Mouse (Mus musculus): Measurements from ENCODE around the gene Kcna3. TPM values are rescaled to one million over a fixed set of nuclear protein-coding genes. Genes with fewer than 3 reads are reported as not detected.

Kcna3 gene
- 0.82 and 1.4 TPM in 2 replicates for polyA plus RNA-seq (2014; fragmentation: Nextera tagmentation; extraction: Ambion mirVana)

- WGBS (ENCODE audit: insufficient replicate concordance), result 1% methylated on average over 39 of the region's 80 CpGs
- H3K4me2 ChIP-seq, result peak within 1 kb of the TSS; percentile 92
Observed at GRCm38 (mm10) chr3:107035521-107036457, at the start of gene Kcna3. Kcna3 (plus strand) TSS chr3:107036169.

DNA sequence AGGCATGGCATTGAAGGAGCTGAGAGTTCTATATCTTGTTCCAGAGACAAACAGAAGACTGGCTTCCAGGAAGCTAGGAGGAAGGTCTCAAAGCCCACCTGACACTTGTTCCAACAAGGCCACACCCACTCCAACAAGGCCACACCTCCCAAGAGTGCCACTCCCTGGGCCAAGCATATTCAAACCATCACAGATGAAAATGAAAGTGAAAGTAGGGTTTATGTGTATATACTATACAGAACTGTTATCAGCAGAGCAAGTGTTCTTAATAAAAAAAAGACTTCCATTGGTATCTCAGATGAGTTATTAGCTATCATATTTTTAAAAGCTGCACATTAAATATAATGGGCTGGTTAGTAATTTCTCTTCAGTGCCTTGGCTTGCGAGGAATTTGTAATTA lies 44.6 kb upstream of the Kcna3 start:
- Histone ChIP-seq H3K4me1 (ENCODE audit: control insufficient read depth, insufficient read depth, low read length) (no peaks in the 10 kb centered on the region), H3K27me3 (ENCODE audit: control insufficient read depth, insufficient read depth, low read length) (no peaks in the 10 kb centered on the region), H3K9me3 (replicated peaks; ENCODE audit: control insufficient read depth, low read length) (no peaks in the 10 kb centered on the region), H3K36me3 (ENCODE audit: control insufficient read depth, insufficient read depth, low read length) (no peaks in the 10 kb centered on the region), H3K9ac (ENCODE audit: low read depth, low read length) (no peak overlapping the region), H3K27ac (ENCODE audit: low read depth, low read length) (no peak overlapping the region), H3K4me2 (no peak overlapping the region), H3K4me3 (ENCODE audit: low read depth, low read length) (no peak overlapping the region)
- ATAC-seq (replicated peaks; ENCODE audit: insufficient number of reproducible peaks, low FRiP score, low TSS enrichment), result no peak
- WGBS (ENCODE audit: insufficient replicate concordance), result 79% methylated on average over 1 of the region's 1 CpGs

More at GRCm38 (mm10) chr3:107035521-107036457, at the start of gene Kcna3:
- Histone ChIP-seq H3K4me3 (ENCODE audit: low read depth, low read length) (peak within 1 kb of the TSS; percentile 63), H3K27ac (ENCODE audit: low read depth, low read length) (no peak within 1 kb of the TSS), H3K9ac (ENCODE audit: low read depth, low read length) (peak within 1 kb of the TSS; percentile 73), H3K36me3 (ENCODE audit: control insufficient read depth, insufficient read depth, low read length) (no peaks in the 10 kb centered on the region), H3K9me3 (replicated peaks; ENCODE audit: control insufficient read depth, low read length) (no peaks in the 10 kb centered on the region), H3K4me1 (ENCODE audit: control insufficient read depth, insufficient read depth, low read length) (no peaks in the 10 kb centered on the region; the same call in 1 of the 2 replicates), H3K27me3 (ENCODE audit: control insufficient read depth, insufficient read depth, low read length) (peaks cover 22% of the 10 kb centered on the region)
- ATAC-seq (replicated peaks; ENCODE audit: insufficient number of reproducible peaks, low FRiP score, low TSS enrichment), result peak; percentile 85

GRCm38 (mm10) chr3:106995347-106995746 lies 40.6 kb upstream of the Kcna3 start:
- no peak overlapping the region for H3K27ac ChIP-seq (ENCODE audit: low read depth, low read length)
- no peaks in the 10 kb centered on the region for H3K9me3 ChIP-seq (replicated peaks; ENCODE audit: control insufficient read depth, low read length)
- no peaks in the 10 kb centered on the region for H3K27me3 ChIP-seq (ENCODE audit: control insufficient read depth, insufficient read depth, low read length)
- no peak overlapping the region for H3K4me2 ChIP-seq
- WGBS (ENCODE audit: insufficient replicate concordance), result 66% methylated on average over 1 of the region's 1 CpGs
- H3K9ac ChIP-seq (ENCODE audit: low read depth, low read length), result no peak overlapping the region
- no peak overlapping the region for H3K4me3 ChIP-seq (ENCODE audit: low read depth, low read length)
- no peaks in the 10 kb centered on the region for H3K4me1 ChIP-seq (ENCODE audit: control insufficient read depth, insufficient read depth, low read length)
- ATAC-seq (replicated peaks; ENCODE audit: insufficient number of reproducible peaks, low FRiP score, low TSS enrichment), result no peak
- no peaks in the 10 kb centered on the region for H3K36me3 ChIP-seq (ENCODE audit: control insufficient read depth, insufficient read depth, low read length)

DNA sequence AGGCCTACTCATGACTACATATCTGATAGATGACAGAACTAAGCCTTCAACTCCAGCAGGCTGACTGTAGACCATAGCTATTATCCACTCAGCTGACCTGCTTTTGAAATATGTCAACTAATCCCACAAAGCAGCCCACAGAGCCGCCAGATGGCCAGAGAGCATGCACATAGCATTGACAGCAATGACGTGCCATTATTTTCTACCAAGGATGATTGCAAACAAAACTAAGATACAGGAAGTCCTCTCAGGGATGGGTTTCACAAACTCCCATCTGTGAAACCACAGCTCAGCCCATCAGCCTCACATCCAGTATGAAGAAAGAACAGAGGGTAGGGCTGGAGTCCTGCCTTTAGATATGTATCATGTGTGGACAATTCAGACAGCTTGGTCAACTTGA lies 39.8 kb upstream of the Kcna3 start:
- ATAC-seq (replicated peaks; ENCODE audit: insufficient number of reproducible peaks, low FRiP score, low TSS enrichment), result no peak
- 71% methylated on average over 2 of the region's 2 CpGs for WGBS (ENCODE audit: insufficient replicate concordance)
- no peaks in the 10 kb centered on the region for H3K27me3 ChIP-seq (ENCODE audit: control insufficient read depth, insufficient read depth, low read length)

DNA sequence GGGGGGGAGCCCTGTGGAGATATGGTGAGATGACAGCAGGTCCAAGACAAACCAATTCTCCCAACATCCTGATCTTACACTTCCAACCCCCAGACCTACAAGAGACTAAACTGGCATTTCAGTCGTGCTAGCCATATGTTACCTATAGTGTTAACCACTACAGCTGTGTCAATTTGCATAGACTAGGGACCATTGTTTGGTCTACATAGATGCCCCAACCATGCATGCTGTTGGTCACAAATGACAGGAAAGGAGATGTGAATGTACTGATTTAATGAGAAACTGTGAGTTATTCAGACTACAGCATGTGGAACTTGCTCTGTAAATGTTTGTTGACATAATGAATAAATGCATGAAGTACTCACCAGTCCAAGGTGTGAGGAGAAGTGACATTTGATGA lies 37.6 kb upstream of the Kcna3 start:
- no peak overlapping the region for H3K27ac ChIP-seq (ENCODE audit: low read depth, low read length)
- WGBS (ENCODE audit: insufficient replicate concordance), result 82% methylated on average over 1 of the region's 1 CpGs
- no peaks in the 10 kb centered on the region for H3K4me1 ChIP-seq (ENCODE audit: control insufficient read depth, insufficient read depth, low read length)

More for the DNA sequence above, 39.8 kb upstream of the Kcna3 start:
- H3K27ac ChIP-seq (ENCODE audit: low read depth, low read length), result no peak overlapping the region
- no peaks in the 10 kb centered on the region for H3K4me1 ChIP-seq (ENCODE audit: control insufficient read depth, insufficient read depth, low read length)
- H3K9me3 ChIP-seq (replicated peaks; ENCODE audit: control insufficient read depth, low read length), result no peaks in the 10 kb centered on the region
- no peak overlapping the region for H3K9ac ChIP-seq (ENCODE audit: low read depth, low read length)
- no peak overlapping the region for H3K4me2 ChIP-seq
- H3K4me3 ChIP-seq (ENCODE audit: low read depth, low read length), result no peak overlapping the region
- no peaks in the 10 kb centered on the region for H3K36me3 ChIP-seq (ENCODE audit: control insufficient read depth, insufficient read depth, low read length)

DNA sequence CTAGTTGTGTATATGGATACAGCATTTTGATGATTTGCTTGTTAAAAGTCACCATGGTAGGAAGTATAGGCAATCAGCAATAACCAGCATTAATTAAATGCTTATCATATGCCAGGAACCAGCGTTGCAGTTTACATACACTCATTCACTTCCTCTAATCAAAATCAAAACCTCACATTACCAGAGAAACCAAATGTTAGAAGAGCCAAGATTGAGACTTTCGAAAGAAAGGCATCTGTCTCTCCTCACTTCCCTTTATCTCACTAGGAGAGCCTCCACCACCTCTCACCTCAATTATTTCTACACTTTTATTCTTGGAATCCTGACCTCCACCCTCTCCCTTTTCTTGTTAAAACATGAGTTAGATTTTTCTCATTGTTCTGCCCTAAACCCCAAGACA lies 35.8 kb upstream of the Kcna3 start:
- 40% methylated on average over 2 of the region's 2 CpGs for WGBS (ENCODE audit: insufficient replicate concordance)
- no peak overlapping the region for H3K27ac ChIP-seq (ENCODE audit: low read depth, low read length)
- H3K9ac ChIP-seq (ENCODE audit: low read depth, low read length), result no peak overlapping the region
- no peak overlapping the region for H3K4me2 ChIP-seq
- no peaks in the 10 kb centered on the region for H3K27me3 ChIP-seq (ENCODE audit: control insufficient read depth, insufficient read depth, low read length)
- H3K36me3 ChIP-seq (ENCODE audit: control insufficient read depth, insufficient read depth, low read length), result no peaks in the 10 kb centered on the region
- no peak for ATAC-seq (replicated peaks; ENCODE audit: insufficient number of reproducible peaks, low FRiP score, low TSS enrichment)
- H3K4me3 ChIP-seq (ENCODE audit: low read depth, low read length), result no peak overlapping the region
- no peaks in the 10 kb centered on the region for H3K4me1 ChIP-seq (ENCODE audit: control insufficient read depth, insufficient read depth, low read length)
- no peaks in the 10 kb centered on the region for H3K9me3 ChIP-seq (replicated peaks; ENCODE audit: control insufficient read depth, low read length)

More for the DNA sequence above, 37.6 kb upstream of the Kcna3 start:
- Histone ChIP-seq H3K4me2 (no peak overlapping the region), H3K9me3 (replicated peaks; ENCODE audit: control insufficient read depth, low read length) (no peaks in the 10 kb centered on the region), H3K4me3 (ENCODE audit: low read depth, low read length) (no peak overlapping the region), H3K36me3 (ENCODE audit: control insufficient read depth, insufficient read depth, low read length) (no peaks in the 10 kb centered on the region), H3K9ac (ENCODE audit: low read depth, low read length) (no peak overlapping the region), H3K27me3 (ENCODE audit: control insufficient read depth, insufficient read depth, low read length) (no peaks in the 10 kb centered on the region)
- no peak for ATAC-seq (replicated peaks; ENCODE audit: insufficient number of reproducible peaks, low FRiP score, low TSS enrichment)

- H3K4me1 ChIP-seq (ENCODE audit: control insufficient read depth, insufficient read depth, low read length), result no peaks in the 10 kb centered on the region
- no peaks in the 10 kb centered on the region for H3K36me3 ChIP-seq (ENCODE audit: control insufficient read depth, insufficient read depth, low read length)
- no peaks in the 10 kb centered on the region for H3K27me3 ChIP-seq (ENCODE audit: control insufficient read depth, insufficient read depth, low read length)
- no peak overlapping the region for H3K4me3 ChIP-seq (ENCODE audit: low read depth, low read length)
- H3K4me2 ChIP-seq, result no peak overlapping the region
- no peak overlapping the region for H3K9ac ChIP-seq (ENCODE audit: low read depth, low read length)
- WGBS (ENCODE audit: insufficient replicate concordance), result 74% methylated on average over 8 of the region's 8 CpGs
- no peak overlapping the region for H3K27ac ChIP-seq (ENCODE audit: low read depth, low read length)
- H3K9me3 ChIP-seq (replicated peaks; ENCODE audit: control insufficient read depth, low read length), result no peaks in the 10 kb centered on the region
- ATAC-seq (replicated peaks; ENCODE audit: insufficient number of reproducible peaks, low FRiP score, low TSS enrichment), result no peak
Observed at GRCm38 (mm10) chr3:107002249-107003123, 33.5 kb upstream of the Kcna3 start.

DNA sequence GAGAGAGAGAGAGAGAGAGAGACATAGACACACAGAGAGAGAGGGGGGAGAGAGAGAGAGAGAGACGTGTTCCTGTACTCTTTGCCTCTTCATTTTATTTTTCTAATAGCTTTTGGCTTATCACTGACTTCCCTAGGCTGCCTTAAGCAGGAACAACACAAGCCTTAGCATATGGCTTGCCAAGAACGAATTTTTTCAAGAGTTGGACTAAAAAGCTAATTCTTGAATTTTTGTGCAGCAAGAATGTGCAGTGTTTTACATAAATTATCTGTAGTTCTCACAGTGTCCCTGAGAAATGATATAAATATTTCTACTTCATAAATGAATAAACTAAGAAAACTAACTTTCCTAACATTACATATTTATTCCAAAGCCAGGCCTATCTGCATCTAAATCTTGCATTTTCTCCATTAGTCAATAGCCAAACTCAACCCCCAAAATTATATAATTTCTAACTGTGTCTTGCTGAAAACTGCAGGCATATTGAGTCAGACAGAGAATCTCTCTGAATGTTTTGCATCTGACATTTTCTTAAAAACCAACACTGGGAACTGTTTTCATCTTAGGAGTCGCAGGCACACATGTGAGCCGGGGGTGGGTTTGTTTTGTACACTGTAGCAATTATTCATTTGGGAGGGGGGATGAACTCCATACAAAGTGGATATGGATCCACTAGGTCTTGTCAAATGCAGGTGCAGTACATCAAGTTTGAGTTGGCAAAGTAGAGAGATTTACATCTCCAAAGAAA lies 26.5 kb upstream of the Kcna3 start:
- Histone ChIP-seq H3K4me1 (ENCODE audit: control insufficient read depth, insufficient read depth, low read length) (no peaks in the 10 kb centered on the region), H3K4me3 (ENCODE audit: low read depth, low read length) (no peak overlapping the region), H3K4me2 (no peak overlapping the region), H3K27me3 (ENCODE audit: control insufficient read depth, insufficient read depth, low read length) (no peaks in the 10 kb centered on the region), H3K36me3 (ENCODE audit: control insufficient read depth, insufficient read depth, low read length) (no peaks in the 10 kb centered on the region), H3K27ac (ENCODE audit: low read depth, low read length) (no peak overlapping the region), H3K9me3 (replicated peaks; ENCODE audit: control insufficient read depth, low read length) (no peaks in the 10 kb centered on the region), H3K9ac (ENCODE audit: low read depth, low read length) (no peak overlapping the region)
- ATAC-seq (replicated peaks; ENCODE audit: insufficient number of reproducible peaks, low FRiP score, low TSS enrichment), result no peak
- WGBS (ENCODE audit: insufficient replicate concordance), result 77% methylated on average over 4 of the region's 4 CpGs
